ENCODE assay signal across 10 mouse cellular contexts in genomic region chr6:128797185-128797905, GRCm38 (mm10). TPM values are rescaled to one million over a fixed set of nuclear protein-coding genes. Genes with fewer than 3 reads are reported as not detected.
DNase-seq lines count a peak whose midpoint lies in the region; ATAC-seq and TF ChIP-seq lines count a peak whose summit lies in the region.
"Had no signal": no experiment of that assay in that cellular context is flagged by ENCODE, and none has a peak within 500 bp of the region (broad histone marks: within the 10 kb centered on the region; RNA-seq: fewer than 3 reads in every experiment).

No protein-coding gene starts in this region.

- no peak for TF ChIP-seq CTCF in heart, adult 2 months (IDR thresholded peaks at IDR 0.05)
- no peak for TF ChIP-seq CTCF in liver, postnatal 0 days (IDR thresholded peaks at IDR 0.05; ENCODE audit: low read depth)
- TF ChIP-seq CTCF in lung, adult 2 months (IDR thresholded peaks at IDR 0.05; ENCODE audit: insufficient read depth, low read length), result no peak

- H3K27ac ChIP-seq in heart, adult 2 months, result no peak overlapping the region
- no peak overlapping the region for H3K27ac ChIP-seq in heart, embryonic 16.5 days (ENCODE audit: low read length)
- no peak overlapping the region for H3K27ac ChIP-seq in liver, postnatal 0 days (ENCODE audit: low read depth)

- intact Hi-C loops in heart, adult 2 months (cut with DNase I), result no loop called here
- intact Hi-C loops in heart, postnatal 10 days (cut with DNase I), result no loop called here

- H3K9me3 ChIP-seq in heart, embryonic 16.5 days (replicated peaks; ENCODE audit: control insufficient read depth, low read length), result no peaks in the 10 kb centered on the region
- H3K9me3 ChIP-seq in liver, postnatal 0 days (ENCODE audit: low read length), result no peaks in the 10 kb centered on the region

- no peak for TF ChIP-seq EP300 in heart, adult 2 months (IDR thresholded peaks at IDR 0.05; ENCODE audit: insufficient read depth, low read depth, low read length)
- TF ChIP-seq EP300 in liver, postnatal 0 days (IDR thresholded peaks at IDR 0.05; ENCODE audit: low read depth), result no peak

- H3K4me3 ChIP-seq in heart, adult 2 months, result peak overlapping the region; percentile 72; the same call in 1 of the 2 replicates
- no peak overlapping the region for H3K4me3 ChIP-seq in heart, embryonic 16.5 days (ENCODE audit: low read length)
- H3K4me3 ChIP-seq in liver, postnatal 0 days (ENCODE audit: low read depth, low read length), result no peak overlapping the region
- H3K4me3 ChIP-seq in lung, adult 2 months (replicated peaks; ENCODE audit: extremely low read depth, low read depth, low read length), result no peak overlapping the region

- no peak overlapping the region for H3K9ac ChIP-seq in heart, adult 2 months (ENCODE audit: low read depth, low read length)
- no peak overlapping the region for H3K9ac ChIP-seq in heart, embryonic 16.5 days (ENCODE audit: low read length)
- no peak overlapping the region for H3K9ac ChIP-seq in liver, postnatal 0 days (replicated peaks)

- no peak for DNase-seq in heart, adult 2 months
- DNase-seq in heart, postnatal 10 days, result no peak
- peak; percentile 40 for DNase-seq in ES-CJ7 (ENCODE audit: low read depth, low spot score)
- no peak for DNase-seq in liver, postnatal 0 days
- no peak for DNase-seq in frontal cortex, postnatal 36 days (ENCODE audit: low spot score in 2 of 2)
- DNase-seq in lung, adult 2 months, result no peak

- WGBS in heart, adult 2 months, result 78% methylated on average over 12 of the region's 12 CpGs
- WGBS in heart, embryonic 16.5 days, result 72% methylated on average over 12 of the region's 12 CpGs
- 63% methylated on average over 12 of the region's 12 CpGs for WGBS in liver, postnatal 0 days (ENCODE audit: insufficient replicate concordance)
- 73% methylated on average over 12 of the region's 12 CpGs for WGBS in lung, adult 2 months

- no peak for ATAC-seq in heart, embryonic 16.5 days (replicated peaks; ENCODE audit: extremely low read depth, insufficient read depth, low FRiP score)
- no peak for ATAC-seq in liver, postnatal 0 days
- ATAC-seq in megakaryocyte progenitor cell, adult 5-6 weeks (replicated peaks; ENCODE audit: poor library complexity), result no peak

- no peaks in the 10 kb centered on the region; the same call in 1 of the 2 replicates for H3K4me1 ChIP-seq in heart, adult 2 months (ENCODE audit: control insufficient read depth, insufficient read depth, low read length)
- H3K4me1 ChIP-seq in heart, embryonic 16.5 days (ENCODE audit: control insufficient read depth, insufficient read depth, low read length), result peaks cover 9% of the 10 kb centered on the region
- peaks cover 15% of the 10 kb centered on the region for H3K4me1 ChIP-seq in liver, postnatal 0 days (ENCODE audit: insufficient read depth)
- peaks cover 4% of the 10 kb centered on the region; the same call in 1 of the 2 replicates for H3K4me1 ChIP-seq in lung, adult 2 months (ENCODE audit: control insufficient read depth, insufficient read depth, low read length)

- H3K36me3 ChIP-seq in heart, adult 2 months (ENCODE audit: control insufficient read depth, insufficient read depth, low read length), result no peaks in the 10 kb centered on the region
- no peaks in the 10 kb centered on the region for H3K36me3 ChIP-seq in heart, embryonic 16.5 days (ENCODE audit: control insufficient read depth, insufficient read depth)
- no peaks in the 10 kb centered on the region for H3K36me3 ChIP-seq in liver, postnatal 0 days (replicated peaks; ENCODE audit: insufficient read depth, low read length)
- H3K36me3 ChIP-seq: G1E had no signal

- H3K27me3 ChIP-seq in heart, adult 2 months (ENCODE audit: control insufficient read depth, insufficient read depth, low read length), result no peaks in the 10 kb centered on the region
- no peaks in the 10 kb centered on the region for H3K27me3 ChIP-seq in heart, embryonic 16.5 days (ENCODE audit: control insufficient read depth, insufficient read depth, low read length)
- no peaks in the 10 kb centered on the region for H3K27me3 ChIP-seq in liver, postnatal 0 days (ENCODE audit: insufficient read depth, low read length)

- no peak for TF ChIP-seq POLR2A in heart, adult 2 months (IDR thresholded peaks at IDR 0.05; ENCODE audit: insufficient read depth, low read depth, low read length)
- TF ChIP-seq POLR2A in lung, adult 2 months (IDR thresholded peaks at IDR 0.05; ENCODE audit: borderline replicate concordance, extremely low read depth, low read depth, low read length), result no peak

- H3K4me2 ChIP-seq in heart, embryonic 16.5 days (ENCODE audit: low read depth, low read length), result peak overlapping the region; percentile 59; the same call in 1 of the 2 replicates
- H3K4me2 ChIP-seq in liver, postnatal 0 days (ENCODE audit: low read depth, low read length), result peak overlapping the region; percentile 74; the same call in 1 of the 2 replicates

- H3K79me2 ChIP-seq in heart, adult 2 months (replicated peaks; ENCODE audit: control insufficient read depth, insufficient read depth, low read length), result no peaks in the 10 kb centered on the region

RNA-seq across cellular contexts. Expression of gene Klrb1c, which starts 8.3 kb away (rescaled TPM):
- under 1 TPM; 0.18 TPM for total RNA-seq in heart, adult 2 months (2021)
- polyA plus RNA-seq in heart, adult 2 months (2012; rRNA removed), result 0.20 and 0.92 TPM in 2 replicates
- not detected for total RNA-seq in heart, postnatal 10 days (2021)
- polyA plus RNA-seq in heart, embryonic 16.5 days (2015; fragmentation: Nextera tagmentation; extraction: Ambion mirVana), result 0.16 and 0.39 TPM in 2 replicates
- polyA plus RNA-seq in liver, postnatal 0 days (2015; fragmentation: Nextera tagmentation; extraction: Ambion mirVana), result 0.64 and 1.1 TPM in 2 replicates
- 0.07 and 0.96 TPM in 2 replicates for total RNA-seq in megakaryocyte progenitor cell, adult 5-6 weeks (2015)
- total RNA-seq in megakaryocyte progenitor cell, adult 5-6 weeks (2017), result 0.37 and 0.51 TPM in 2 replicates
- polyA plus RNA-seq in lung, adult 2 months (2012; rRNA removed), result 1.8 and 2.6 TPM in 2 replicates
- polyA plus RNA-seq: G1E had no signal

RNA-seq across cellular contexts. Expression of gene Gm44511, which starts 28.8 kb away (rescaled TPM):
- not detected for total RNA-seq in heart, adult 2 months (2021)
- 0.86 TPM in 1 of 2 replicates, not detected in the other for polyA plus RNA-seq in heart, adult 2 months (2012; rRNA removed)
- not detected for total RNA-seq in heart, postnatal 10 days (2021)
- 0.26 TPM in 1 of 2 replicates, not detected in the other for polyA plus RNA-seq in heart, embryonic 16.5 days (2015; fragmentation: Nextera tagmentation; extraction: Ambion mirVana)
- not detected in 2 replicates for polyA plus RNA-seq in liver, postnatal 0 days (2015; fragmentation: Nextera tagmentation; extraction: Ambion mirVana)
- total RNA-seq in megakaryocyte progenitor cell, adult 5-6 weeks (2015), result not detected in 2 replicates
- not detected in 2 replicates for total RNA-seq in megakaryocyte progenitor cell, adult 5-6 weeks (2017)
- polyA plus RNA-seq in lung, adult 2 months (2012; rRNA removed), result 0.41 TPM in 1 of 2 replicates, not detected in the other
- total RNA-seq: G1E had no signal
- polyA plus RNA-seq: G1E; liver, adult 2 months had no signal

RNA-seq across cellular contexts. Expression of gene Klrb1b, which starts 28.8 kb away (rescaled TPM):
- total RNA-seq in heart, adult 2 months (2021), result not detected
- 0.41 TPM in 1 of 2 replicates, not detected in the other for polyA plus RNA-seq in heart, adult 2 months (2012; rRNA removed)
- total RNA-seq in heart, postnatal 10 days (2021), result not detected
- 0.17 and 0.49 TPM in 2 replicates for polyA plus RNA-seq in heart, embryonic 16.5 days (2015; fragmentation: Nextera tagmentation; extraction: Ambion mirVana)
- 0.32 and 0.39 TPM in 2 replicates for polyA plus RNA-seq in liver, postnatal 0 days (2015; fragmentation: Nextera tagmentation; extraction: Ambion mirVana)
- 0.32 and 1.4 TPM in 2 replicates for total RNA-seq in megakaryocyte progenitor cell, adult 5-6 weeks (2015)
- not detected in 2 replicates for total RNA-seq in megakaryocyte progenitor cell, adult 5-6 weeks (2017)
- polyA plus RNA-seq in lung, adult 2 months (2012; rRNA removed), result 2.4 and 2.7 TPM in 2 replicates
- polyA plus RNA-seq: G1E; liver, adult 2 months had no signal
